Mouse (Mus musculus) midbrain, embryonic 16.5 days (tissue): ENCODE data around the gene Hnrnpul1. TPM values are rescaled to one million over a fixed set of nuclear protein-coding genes. Genes with fewer than 3 reads are reported as not detected.

Experiments
- ATAC-seq: fragments of 200-750 bp; cut with Nextera tagmentation; 2 replicates; pipeline ENCODE4 v1.8.0; 2017; ENCODE audit warnings: moderate TSS enrichment
- H3K27ac ChIP-seq: fragments of 300-500 bp; sonication (generic); 2 replicates; pipeline ENCODE4 v1.5.1; 2014; ENCODE audit warnings: mild to moderate bottlenecking, low read length, mixed read lengths
- H3K27me3 ChIP-seq: fragments of 300-500 bp; sonication (generic); 2 replicates; pipeline ENCODE4 v1.6.1; 2014; ENCODE audit warnings: low read depth, low read length, mixed read lengths; ENCODE audit not compliant: control insufficient read depth, insufficient read depth
- H3K36me3 ChIP-seq: fragments of 300-500 bp; sonication (generic); 2 replicates; pipeline ENCODE4 v1.6.1; 2014; ENCODE audit warnings: mild to moderate bottlenecking, low read length, moderate library complexity, mixed read lengths; ENCODE audit not compliant: control insufficient read depth, insufficient read depth
- H3K4me1 ChIP-seq: fragments of 300-500 bp; sonication (generic); 2 replicates; pipeline ENCODE4 v1.6.1; 2014; ENCODE audit warnings: mild to moderate bottlenecking, low read length, mixed read lengths; ENCODE audit not compliant: control insufficient read depth, insufficient read depth
- H3K4me2 ChIP-seq: fragments of 300-500 bp; sonication (generic); 2 replicates; pipeline ENCODE4 v1.6.1; 2014; ENCODE audit warnings: mild to moderate bottlenecking, low read length, mixed read lengths
- H3K4me3 ChIP-seq: fragments of 300-500 bp; sonication (generic); 2 replicates; pipeline ENCODE4 v1.5.1; 2014; ENCODE audit warnings: low read depth, mild to moderate bottlenecking, low read length, moderate library complexity, mixed read lengths
- H3K9ac ChIP-seq: fragments of 300-500 bp; sonication (generic); 2 replicates; pipeline ENCODE4 v1.6.1; 2014; ENCODE audit warnings: low read depth, low read length, mixed read lengths
- H3K9me3 ChIP-seq: fragments of 300-500 bp; sonication (generic); replicated peaks from 2 replicates; pipeline ENCODE4 v1.6.1; 2014; ENCODE audit warnings: mild to moderate bottlenecking, low read length, mixed read lengths; ENCODE audit not compliant: control insufficient read depth, poor library complexity, severe bottlenecking
- WGBS: fragments of 180-500 bp; shearing (Covaris S2); extraction: QIAGEN DNeasy Blood & Tissue Kit; methylation state at CpG from one replicate; pipeline ENCODE4 v1.1.7; 2014; 5-methylcytosine and 5-hydroxymethylcytosine counted together
- polyA plus RNA-seq: library from polyadenylated mRNA; unstranded; fragments of >200 nt; fragmentation: Nextera tagmentation; extraction: Ambion mirVana; gene quantifications from 2 replicates; pipeline ENCODE4 v1.2.1, GENCODE M21; 2015

Gene Hnrnpul1
- polyA plus RNA-seq, 1 experiment from 2014 or later: 38.3 TPM

DNA sequence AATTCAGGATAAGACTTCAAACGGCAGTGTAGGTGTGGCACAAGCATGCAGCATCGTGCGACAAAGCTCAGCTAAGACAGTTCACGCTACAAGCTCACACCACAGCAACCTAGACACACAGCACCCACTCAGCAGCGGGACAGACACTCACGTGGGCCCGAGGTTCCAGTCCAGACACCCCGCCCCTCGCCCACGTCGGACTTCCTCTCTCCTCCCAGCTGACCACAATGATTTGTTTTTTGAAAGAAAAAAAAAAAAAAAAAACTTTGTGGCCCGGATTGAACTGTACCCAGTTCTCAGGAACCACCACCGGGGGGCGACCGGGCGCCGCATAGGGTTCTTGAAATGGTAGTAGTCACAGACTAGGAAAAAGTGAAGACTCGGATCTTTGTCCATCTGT lies 1.5 kb upstream of the Hnrnpul1 start:
- Histone ChIP-seq H3K9ac (peak overlapping the region; percentile 66), H3K9me3 (no peaks in the 10 kb centered on the region), H3K4me3 (peak overlapping the region; percentile 85), H3K27me3 (no peaks in the 10 kb centered on the region), H3K4me2 (peak overlapping the region; percentile 92), H3K27ac (peak overlapping the region; percentile 97), H3K4me1 (peaks cover 20% of the 10 kb centered on the region), H3K36me3 (no peaks in the 10 kb centered on the region)
- ATAC-seq: peak; percentile 38
- 0% methylated on average over 18 of the region's 18 CpGs for WGBS

DNA sequence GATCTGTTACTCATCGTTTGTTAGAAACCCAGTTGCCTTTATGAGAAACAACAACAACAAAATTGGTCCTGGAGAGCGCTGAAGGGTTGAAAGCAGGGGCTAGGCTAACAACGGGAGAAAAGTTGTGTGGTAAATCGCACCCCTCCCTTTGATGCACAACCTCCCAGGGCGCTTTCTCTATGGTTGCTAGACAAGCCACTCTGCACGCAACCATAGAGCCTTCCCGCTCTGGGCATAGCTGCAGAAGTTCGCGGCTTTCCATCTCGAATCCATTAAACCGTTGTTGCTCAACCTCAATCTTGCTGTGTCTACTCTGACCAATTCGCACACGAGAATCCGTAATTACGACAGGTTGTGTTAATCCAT lies 894 bp upstream of the Hnrnpul1 start:
- peak overlapping the region; percentile 85 for H3K4me3 ChIP-seq
- H3K4me2 ChIP-seq: peak overlapping the region; percentile 92
- peak; percentile 72 for ATAC-seq
- 0 out of 2 replicates have a peak, but pooled peaks cover 2% of the 10 kb centered on the region for H3K36me3 ChIP-seq
- peak overlapping the region; percentile 97 for H3K27ac ChIP-seq
- peak overlapping the region; percentile 66 for H3K9ac ChIP-seq
- H3K9me3 ChIP-seq: no peaks in the 10 kb centered on the region
- no peaks in the 10 kb centered on the region for H3K27me3 ChIP-seq
- peaks cover 20% of the 10 kb centered on the region for H3K4me1 ChIP-seq
- WGBS: under 1% methylated on average over 15 of the region's 15 CpGs

DNA sequence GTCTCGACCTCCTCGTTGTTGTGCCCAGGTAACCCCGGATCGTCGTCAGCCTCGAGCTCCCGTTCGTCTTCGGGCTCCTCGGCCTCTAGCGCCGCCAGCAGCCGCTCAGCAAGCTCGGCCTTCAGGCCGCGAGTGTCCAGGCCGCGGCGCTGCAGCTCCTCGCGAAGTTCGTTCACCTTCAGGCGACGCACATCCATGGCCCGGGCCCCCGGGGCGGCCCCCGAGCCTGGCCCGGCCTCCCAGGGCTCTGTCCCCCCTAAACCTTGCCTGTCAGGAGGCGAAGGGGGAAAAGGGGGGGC lies 169 bp downstream of the Hnrnpul1 start:
- no peak; the same call in 1 of the 2 replicates for ATAC-seq
- WGBS: under 1% methylated on average over 29 of the region's 30 CpGs
- Histone ChIP-seq H3K4me3 (peak overlapping the region; percentile 85), H3K27ac (peak overlapping the region; percentile 97), H3K27me3 (no peaks in the 10 kb centered on the region), H3K9me3 (no peaks in the 10 kb centered on the region), H3K4me1 (peaks cover 20% of the 10 kb centered on the region), H3K4me2 (peak overlapping the region; percentile 70), H3K9ac (peak overlapping the region; percentile 90), H3K36me3 (peaks cover 8% of the 10 kb centered on the region)

DNA sequence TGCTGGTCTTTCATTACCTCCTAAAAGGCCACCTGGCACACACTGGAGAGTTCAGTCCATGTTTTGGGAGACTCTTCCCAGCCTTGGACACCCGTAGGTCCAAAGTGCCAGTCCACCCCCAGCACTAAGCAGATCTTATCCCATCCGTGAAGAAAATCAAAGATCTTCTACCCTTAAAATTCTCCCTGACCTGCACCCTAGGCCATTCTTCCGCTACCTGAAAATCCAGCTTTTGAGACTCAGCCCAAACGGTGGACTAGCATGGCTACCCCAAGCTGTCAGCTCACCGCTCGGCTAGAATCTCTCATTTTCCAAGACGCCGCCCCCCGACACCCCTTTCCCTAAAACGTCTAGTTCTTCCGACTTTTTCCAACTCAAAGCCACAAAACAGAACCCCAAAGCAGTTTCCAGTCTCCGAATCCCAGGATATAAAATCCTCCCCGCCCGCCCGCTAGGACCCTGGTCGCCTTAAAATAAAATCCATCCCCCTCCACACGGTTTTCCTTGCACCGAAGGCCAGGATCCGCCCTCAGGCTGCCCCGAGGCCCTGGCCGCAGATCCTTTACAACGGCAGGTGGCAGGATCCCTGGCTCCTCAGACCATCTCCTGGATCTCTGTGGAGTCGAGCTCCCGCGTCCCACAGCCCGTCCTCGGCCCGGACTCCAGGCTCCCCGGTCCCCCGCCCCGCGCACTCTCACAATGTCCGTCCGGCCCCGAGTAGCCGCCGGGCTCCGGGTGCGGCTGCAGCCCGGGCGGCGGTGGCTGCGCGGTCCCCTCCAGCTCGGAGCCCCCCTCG lies 716 bp downstream of the Hnrnpul1 start:
- H3K27me3 ChIP-seq: no peaks in the 10 kb centered on the region
- H3K4me1 ChIP-seq: peaks cover 20% of the 10 kb centered on the region
- H3K4me3 ChIP-seq: peak overlapping the region; percentile 85
- ATAC-seq: peak; percentile 10
- H3K9me3 ChIP-seq: no peaks in the 10 kb centered on the region
- H3K27ac ChIP-seq: peak overlapping the region; percentile 97
- peak overlapping the region; percentile 70 for H3K4me2 ChIP-seq
- WGBS: 1% methylated on average over 46 of the region's 46 CpGs
- peaks cover 12% of the 10 kb centered on the region for H3K36me3 ChIP-seq
- peak overlapping the region; percentile 90 for H3K9ac ChIP-seq

DNA sequence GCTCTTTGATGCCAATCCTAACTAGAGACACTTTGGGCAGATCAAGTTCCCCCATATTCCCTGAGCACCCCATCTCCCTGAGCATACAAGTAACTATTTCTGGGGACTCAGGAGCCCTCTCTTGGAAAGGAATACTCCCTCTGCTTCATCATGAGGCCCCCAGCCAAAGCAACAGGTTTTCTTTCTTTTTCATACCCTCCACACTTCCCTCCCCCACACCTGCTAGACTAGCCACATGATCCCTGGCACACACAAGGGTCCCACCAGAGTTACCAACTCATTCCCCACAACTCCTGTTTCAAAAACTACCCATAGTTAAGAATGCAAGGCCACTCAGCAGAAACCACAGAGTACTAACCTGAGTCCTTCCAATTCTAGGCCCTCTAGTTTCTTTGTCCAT lies 1.5 kb downstream of the Hnrnpul1 start:
- Histone ChIP-seq H3K27me3 (no peaks in the 10 kb centered on the region), H3K9me3 (no peaks in the 10 kb centered on the region), H3K4me2 (peak overlapping the region; percentile 70), H3K9ac (peak overlapping the region; percentile 90), H3K27ac (no peak overlapping the region), H3K4me3 (peak overlapping the region; percentile 85), H3K4me1 (peaks cover 20% of the 10 kb centered on the region), H3K36me3 (peaks cover 19% of the 10 kb centered on the region)
- no peak for ATAC-seq

DNA sequence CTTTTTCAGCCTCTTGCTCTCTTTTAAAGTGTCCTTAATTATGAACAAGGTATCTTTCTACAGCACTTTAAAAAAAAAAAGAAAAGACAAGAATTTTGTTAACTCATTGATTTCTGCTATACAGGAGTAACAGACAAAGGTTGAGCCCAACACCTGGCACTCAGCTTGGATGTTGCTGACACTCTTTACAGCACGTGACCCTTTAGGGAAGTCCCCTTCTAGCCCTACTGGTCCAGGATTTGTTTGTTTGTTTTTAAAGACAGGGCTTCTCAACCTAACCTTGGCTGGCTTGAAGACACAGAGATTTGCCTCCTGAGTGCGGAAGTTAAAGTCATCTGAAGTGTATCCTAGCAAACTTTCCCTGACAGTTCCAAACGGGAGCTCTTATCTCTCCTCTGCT lies 7.7 kb downstream of the Hnrnpul1 start:
- no peak overlapping the region for H3K4me3 ChIP-seq
- H3K36me3 ChIP-seq: peaks cover 70% of the 10 kb centered on the region
- ATAC-seq: no peak
- H3K27ac ChIP-seq: no peak overlapping the region
- no peak overlapping the region for H3K9ac ChIP-seq
- WGBS: 92% methylated on average over 3 of the region's 3 CpGs
- H3K9me3 ChIP-seq: no peaks in the 10 kb centered on the region
- no peaks in the 10 kb centered on the region for H3K27me3 ChIP-seq
- H3K4me1 ChIP-seq: peaks cover 4% of the 10 kb centered on the region
- H3K4me2 ChIP-seq: no peak overlapping the region

DNA sequence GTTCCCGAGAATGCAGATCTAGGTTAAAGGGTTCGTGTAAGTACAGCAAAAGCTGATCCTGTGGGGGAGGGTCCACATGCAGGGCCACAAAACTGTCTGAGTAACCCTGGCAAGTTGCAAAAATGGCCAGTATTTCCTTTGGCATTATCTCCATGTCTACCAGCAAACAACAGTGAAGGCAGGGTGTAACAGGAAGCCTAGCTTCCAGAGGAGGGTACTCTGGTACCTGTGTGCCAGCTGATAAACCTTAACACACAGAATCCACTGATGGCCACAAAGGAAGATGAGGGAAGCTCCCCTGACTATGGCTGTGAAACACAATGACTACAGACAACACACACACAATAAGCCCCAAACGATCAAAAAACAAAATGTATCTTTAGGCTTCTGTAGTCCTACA lies 16.3 kb downstream of the Hnrnpul1 start:
- Histone ChIP-seq H3K27ac (no peak overlapping the region), H3K9ac (no peak overlapping the region), H3K9me3 (no peaks in the 10 kb centered on the region), H3K27me3 (no peaks in the 10 kb centered on the region), H3K4me2 (no peak overlapping the region), H3K4me1 (no peaks in the 10 kb centered on the region), H3K36me3 (peaks cover 61% of the 10 kb centered on the region), H3K4me3 (no peak overlapping the region)
- 91% methylated on average over 3 of the region's 3 CpGs for WGBS
- no peak for ATAC-seq

DNA sequence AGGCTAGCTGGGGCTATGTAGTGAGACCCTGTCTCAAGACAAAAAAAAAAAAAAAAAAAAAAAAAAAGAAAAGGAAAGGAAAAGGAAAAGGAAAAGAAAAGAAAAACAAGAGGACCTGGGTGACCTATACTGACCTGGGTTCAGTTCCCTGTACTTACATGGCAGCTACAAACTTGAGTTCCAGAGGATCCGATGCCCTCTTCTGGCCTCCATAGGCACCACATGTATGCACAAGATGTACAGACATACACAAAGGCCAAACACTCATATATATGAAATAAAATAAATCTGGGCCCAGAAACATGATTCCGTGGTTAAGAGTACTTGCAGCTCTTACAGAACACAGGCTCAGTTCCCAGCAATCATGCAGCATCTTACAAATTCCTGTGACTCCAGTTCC lies 17.6 kb downstream of the Hnrnpul1 start:
- Histone ChIP-seq H3K4me2 (no peak overlapping the region), H3K4me1 (no peaks in the 10 kb centered on the region), H3K27me3 (no peaks in the 10 kb centered on the region), H3K4me3 (no peak overlapping the region), H3K9me3 (no peaks in the 10 kb centered on the region), H3K27ac (no peak overlapping the region), H3K36me3 (peaks cover 65% of the 10 kb centered on the region), H3K9ac (no peak overlapping the region)
- WGBS: 89% methylated on average over 2 of the region's 2 CpGs
- ATAC-seq: no peak

DNA sequence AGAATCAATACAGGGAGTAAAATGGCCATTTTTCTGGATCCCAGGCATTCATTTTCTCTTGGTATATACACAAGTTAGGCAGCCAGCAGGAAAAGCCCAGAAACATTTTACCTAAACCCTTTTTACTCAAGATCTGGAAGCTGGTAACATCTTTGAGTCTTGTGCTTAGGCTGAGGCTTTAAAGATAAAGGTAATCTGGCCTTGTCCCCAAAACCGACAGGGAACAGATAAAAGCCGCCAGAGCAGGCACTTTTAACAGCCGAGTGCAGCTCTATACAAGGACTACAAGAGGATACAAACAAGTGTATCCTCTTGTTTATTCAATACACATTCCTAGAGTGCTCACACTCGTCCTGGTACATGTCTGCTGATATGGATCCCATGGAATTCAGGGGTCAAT lies 19.6 kb downstream of the Hnrnpul1 start:
- Histone ChIP-seq H3K9ac (no peak overlapping the region), H3K4me1 (no peaks in the 10 kb centered on the region), H3K27ac (no peak overlapping the region), H3K4me3 (no peak overlapping the region), H3K27me3 (no peaks in the 10 kb centered on the region), H3K4me2 (no peak overlapping the region), H3K36me3 (peaks cover 60% of the 10 kb centered on the region), H3K9me3 (no peaks in the 10 kb centered on the region)
- ATAC-seq: no peak
- 81% methylated on average over 4 of the region's 4 CpGs for WGBS
